Mouse (Mus musculus) gastrocnemius, postnatal 10 days (tissue): ENCODE data around the gene Myef2. TPM values are rescaled to one million over a fixed set of nuclear protein-coding genes. Genes with fewer than 3 reads are reported as not detected.

Experiments used
- DNase-seq: peaks from one replicate; pipeline ENCODE4 v3.0.0; 2021; ENCODE audit warnings: mixed read lengths
- total RNA-seq, 2 experiments: library from RNA; stranded (reverse); gene quantifications; 2 replicates each; pipeline ENCODE4 v1.2.3; 2021

Gene Myef2
- total RNA-seq, 2 experiments from 2014 or later = 14.0 to 20.2 TPM

DNA sequence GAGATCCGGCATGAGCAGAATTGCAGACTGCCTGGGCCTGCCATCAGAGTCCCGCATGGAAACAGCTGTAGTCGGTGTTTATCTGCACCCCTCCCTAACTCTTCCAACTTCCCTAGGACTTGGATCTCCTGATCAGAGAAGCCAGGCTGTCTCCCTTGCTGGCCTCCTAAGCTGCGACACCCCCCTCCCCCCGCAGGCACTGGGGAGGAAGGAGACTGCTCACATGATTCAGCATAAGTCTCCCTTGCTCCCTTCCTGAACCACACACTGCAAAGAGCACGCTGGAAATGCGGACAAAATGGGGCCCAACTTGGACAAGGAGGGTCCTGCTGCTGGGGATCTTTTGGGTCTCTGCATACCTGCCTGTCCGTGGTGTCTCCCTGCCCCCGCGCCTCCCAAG lies 55.6 kb downstream of the Myef2 start, which contains the start of gene Slc24a5:
Gene Slc24a5, plus strand, starts transcription at position 231 of the 400 bp plus-strand sequence.
- DNase-seq = no peak

DNA sequence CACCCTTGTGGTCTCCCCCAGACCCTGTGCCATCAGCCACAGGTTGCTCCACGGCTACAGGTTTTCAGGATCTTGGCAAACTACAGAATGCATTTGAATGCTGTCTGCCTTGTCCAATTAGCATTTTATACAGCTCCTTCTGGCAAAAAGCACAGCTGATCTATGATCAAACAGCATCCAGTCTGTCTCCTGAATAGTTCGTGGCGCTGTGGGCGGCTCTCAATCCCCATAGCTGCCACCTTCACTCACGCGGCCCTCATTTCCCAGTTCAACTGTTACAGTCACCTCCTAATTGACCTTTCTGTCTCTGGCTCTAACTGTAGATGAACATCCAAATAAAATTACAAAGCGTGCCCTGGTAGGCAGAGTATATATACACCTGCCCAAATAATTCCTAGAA lies 56.1 kb downstream of the Myef2 start:
- DNase-seq = no peak

DNA sequence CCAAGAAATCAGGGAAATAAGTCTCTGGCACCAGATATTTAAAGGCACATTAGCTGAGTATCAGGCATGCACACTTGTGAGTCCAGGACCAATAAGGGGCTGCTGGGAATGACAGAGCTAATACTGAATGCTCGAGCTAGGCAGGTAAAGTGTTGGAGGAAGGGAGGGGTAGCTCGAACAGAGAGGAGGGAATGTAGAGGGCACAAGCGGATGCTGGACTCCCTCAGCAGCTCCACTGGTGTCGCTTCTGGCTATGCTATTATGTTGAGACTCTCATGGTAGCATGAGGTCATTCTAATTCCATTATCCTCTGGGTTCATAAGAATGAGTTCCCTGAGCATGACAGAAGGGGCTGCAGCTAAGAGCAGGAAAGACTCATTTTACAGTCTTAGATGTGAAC lies 60.5 kb downstream of the Myef2 start:
- no peak for DNase-seq

DNA sequence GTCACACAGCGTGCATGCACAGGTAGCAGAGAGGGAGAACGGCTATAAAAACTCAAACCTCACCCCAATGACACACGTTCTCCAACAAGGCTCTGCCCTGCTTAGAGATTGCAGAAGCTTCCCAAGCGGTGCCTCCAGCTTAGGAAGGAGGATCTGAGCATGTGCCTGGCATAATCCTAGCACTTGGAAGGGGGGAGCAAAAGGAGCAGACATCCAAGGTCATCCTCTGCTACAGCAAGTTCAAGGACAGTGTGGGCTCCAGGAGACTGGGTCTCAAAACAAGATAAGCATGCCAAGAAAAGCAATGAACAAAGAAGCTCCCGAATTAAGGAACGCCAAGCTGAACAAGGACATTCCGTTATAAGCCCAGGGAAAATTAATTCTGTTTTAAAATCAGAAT lies 62.0 kb downstream of the Myef2 start:
- no peak for DNase-seq

DNA sequence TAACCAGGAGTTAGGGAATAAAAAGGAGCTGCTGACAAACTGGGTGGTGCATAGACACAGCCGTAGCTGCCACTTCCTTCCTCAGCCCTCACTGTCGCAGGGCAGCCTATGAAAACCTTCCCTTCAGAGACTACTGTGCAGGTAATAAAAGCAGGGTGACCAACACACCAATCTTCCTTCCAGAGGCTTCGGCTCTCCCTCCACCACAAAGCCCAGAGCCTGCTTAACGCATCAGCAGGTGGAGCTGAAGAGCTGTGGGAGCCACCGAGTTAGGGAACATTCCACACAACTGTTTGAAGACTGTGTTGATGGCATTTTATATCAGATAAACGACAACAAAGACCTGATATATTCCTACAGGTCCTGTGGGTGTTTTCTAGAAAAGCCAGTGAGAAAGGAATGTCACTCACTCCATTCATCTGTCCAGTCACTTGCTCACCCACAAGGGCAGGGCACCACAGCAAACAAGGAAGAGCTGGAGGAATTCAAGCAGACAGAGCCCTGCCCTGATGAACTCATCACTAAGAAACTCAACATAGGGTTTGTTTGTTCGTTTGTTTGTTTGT lies 66.1 kb downstream of the Myef2 start:
- no peak for DNase-seq

DNA sequence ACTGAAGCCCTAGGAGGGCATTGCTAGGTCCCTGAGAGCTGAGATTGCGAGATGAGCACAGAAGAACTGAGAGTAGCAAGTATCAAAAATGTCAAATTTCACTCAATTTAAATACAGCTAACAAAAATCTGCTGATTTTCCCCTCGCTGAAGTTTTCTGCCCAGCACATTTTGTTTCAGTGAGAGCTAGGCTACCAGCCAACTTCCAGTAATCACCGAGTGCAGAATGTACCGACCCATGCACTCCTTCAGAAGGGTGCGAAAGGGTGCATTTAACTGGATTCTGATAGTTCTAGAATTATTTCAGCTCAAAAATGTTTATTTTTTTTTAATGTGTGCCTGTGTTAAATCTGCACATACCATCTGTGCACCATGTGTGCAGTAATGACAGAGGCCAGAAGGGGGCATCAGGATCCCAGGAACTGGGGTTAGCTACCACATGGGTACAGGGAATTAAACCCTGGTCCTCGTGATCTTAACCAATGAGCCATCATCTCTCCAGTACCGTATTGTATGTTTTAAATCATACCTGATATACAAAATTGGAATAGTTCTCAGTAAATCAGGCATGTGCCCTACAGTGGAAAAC lies 68.1 kb downstream of the Myef2 start:
- no peak for DNase-seq

Other genes with a start within 250 kb of the Myef2 start
- gene Slc24a5, start 55.5 kb downstream of the Myef2 start, total RNA-seq = under 1 TPM; 0.29 to 0.63 TPM
- not detected for gene Ctxn2, start 13.0 kb upstream of the Myef2 start, total RNA-seq
- not detected for gene Slc12a1, start 28.8 kb upstream of the Myef2 start, total RNA-seq
- 10 to 100 TPM; 20.9 to 21.0 TPM for gene Dut, start 123.5 kb upstream of the Myef2 start, total RNA-seq